Mouse (Mus musculus) lung, adult 18-20 months (tissue): ENCODE data around the gene Coa5.
A peak's percentile ranks its signal among the peaks of the same experiment; 100 is the strongest.

ENCODE experiments used
- DNase-seq, 2 experiments: peaks; one replicate each; pipeline ENCODE4 v3.0.0; 2022; ENCODE audit warnings: mixed read lengths in 2 of 2

Gene Coa5

DNA sequence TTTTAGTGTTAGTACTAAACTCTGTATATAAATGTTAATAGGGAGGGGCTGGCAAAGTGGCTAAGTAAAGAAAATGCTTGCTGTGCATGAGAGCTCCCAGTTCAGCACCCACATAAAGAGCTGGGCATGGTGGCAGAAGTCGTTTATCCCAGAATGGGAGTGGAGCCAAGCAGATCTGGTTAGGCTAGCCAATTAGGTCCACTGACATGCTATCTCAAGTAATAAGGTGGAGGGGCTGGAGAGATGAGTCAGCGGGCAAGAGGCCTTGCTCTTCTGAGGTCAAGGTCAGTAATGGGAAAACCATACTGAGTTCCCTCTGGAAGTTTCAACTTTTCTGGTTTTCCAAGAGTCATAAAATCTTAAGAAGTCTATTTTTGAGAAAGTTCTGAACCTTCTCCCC lies 992 bp downstream of the Coa5 start:
- no peak for DNase-seq

DNA sequence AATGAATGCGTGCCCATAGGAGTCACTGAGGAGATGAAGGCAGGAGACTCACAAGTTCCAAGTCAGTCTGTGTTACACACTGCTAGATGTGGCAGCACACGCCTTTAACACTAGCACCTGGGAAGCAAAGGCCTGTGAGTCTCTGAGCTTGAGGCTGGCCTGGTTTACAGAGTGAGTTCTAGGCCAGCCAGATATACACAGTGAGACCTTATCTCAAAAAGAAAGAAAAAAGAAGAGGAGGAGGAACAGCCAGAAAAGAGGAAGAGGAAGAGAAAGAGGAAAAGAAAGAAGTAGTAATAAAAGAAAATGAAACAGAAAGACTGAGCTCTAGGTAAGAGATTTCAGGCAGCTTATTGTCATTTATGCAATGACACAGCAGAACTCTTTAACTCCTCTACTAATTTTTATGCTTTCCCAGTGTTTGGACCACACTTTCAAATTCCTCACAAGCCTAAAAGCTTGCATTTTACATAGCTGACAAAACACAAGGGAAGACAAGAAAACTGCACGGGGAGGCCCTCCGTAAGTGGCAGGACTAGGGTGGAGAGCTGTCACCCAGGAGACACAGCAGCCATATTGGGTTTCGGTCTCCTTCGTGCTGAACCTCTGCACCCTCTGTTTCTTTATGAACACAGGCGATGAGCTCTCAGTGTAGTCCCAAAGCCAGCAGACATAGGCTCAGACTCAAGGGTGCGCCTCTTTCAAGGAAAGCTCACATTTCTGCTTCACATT lies 2.6 kb downstream of the Coa5 start:
- DNase-seq, result no peak

DNA sequence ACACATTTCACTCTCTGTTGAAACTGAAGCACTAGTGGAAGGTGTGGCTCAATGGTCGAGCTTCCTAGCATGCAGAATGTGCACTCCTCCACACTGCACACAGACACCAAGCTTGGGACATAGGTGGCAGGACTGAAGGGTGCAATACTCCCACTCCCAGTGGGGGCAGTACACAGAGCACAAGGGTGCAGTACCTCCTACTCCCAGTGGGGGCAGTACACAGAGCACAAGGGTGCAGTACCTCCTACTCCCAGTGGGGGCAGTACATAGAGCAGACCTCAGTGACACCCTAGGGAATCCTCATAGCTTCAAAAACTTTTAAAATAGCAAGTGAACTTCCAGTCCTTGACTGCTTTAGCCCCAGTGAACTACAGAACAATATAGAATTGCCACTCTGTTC lies 10.5 kb downstream of the Coa5 start:
- DNase-seq, result peak; percentile 28 to 44

DNA sequence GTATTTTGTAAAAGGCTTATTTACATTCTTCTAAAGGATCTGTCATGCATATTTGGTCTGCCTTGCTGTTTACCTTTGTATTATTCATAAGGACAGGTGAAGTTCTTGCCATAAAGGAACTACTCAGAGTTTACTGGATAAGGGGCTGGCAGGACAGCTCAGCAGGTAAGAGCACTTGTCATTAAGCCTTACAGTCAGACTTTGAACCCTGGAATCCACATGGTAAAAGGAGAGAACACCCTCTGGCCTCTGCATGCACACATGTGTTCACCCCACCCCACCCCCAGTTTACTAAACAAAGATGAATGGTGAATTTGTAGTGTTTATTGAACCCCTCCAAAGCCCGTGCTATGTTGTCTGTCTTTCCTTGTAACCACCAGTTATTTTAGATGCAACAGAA lies 14.5 kb downstream of the Coa5 start:
- no peak for DNase-seq

DNA sequence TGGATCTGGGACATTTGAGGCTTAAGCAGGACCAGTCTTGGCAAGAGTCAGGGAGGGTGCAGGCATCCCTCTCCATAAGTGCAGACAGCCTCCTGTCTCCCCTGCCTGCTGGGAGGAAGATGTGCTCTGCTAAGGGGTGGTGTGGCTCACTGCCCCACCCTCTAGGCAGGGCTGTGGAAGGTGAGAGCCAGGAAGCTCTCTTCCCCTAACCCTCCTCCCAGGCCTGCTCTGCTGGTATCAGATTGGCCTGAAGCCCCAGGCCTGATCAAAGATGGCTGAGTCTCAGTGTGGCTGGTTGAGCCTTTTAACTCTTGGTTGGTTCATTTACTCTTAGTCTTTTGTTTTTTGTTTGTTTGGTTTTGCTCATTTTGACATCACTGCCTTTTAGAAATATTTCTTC lies 20.3 kb downstream of the Coa5 start:
- no peak for DNase-seq

DNA sequence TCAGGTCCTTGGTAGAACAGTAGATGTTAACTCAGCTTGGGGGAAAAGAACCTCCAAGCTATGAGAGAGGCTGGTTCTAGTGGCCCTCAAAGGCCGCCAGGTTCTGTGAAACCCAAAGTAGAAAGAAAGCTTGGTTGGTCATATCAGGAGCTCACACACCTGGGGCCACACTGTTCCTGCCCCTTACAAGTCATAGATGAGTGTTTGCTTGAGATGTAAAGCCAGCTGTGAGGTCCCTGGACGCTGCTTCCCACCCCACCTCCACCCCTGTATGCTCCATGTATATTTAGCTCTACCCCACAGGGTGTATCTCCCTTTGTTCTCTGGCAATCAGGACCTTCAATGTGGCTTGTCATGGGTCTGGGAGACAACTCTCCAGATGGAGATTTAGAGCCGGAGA lies 21.2 kb downstream of the Coa5 start:
- DNase-seq, result no peak

DNA sequence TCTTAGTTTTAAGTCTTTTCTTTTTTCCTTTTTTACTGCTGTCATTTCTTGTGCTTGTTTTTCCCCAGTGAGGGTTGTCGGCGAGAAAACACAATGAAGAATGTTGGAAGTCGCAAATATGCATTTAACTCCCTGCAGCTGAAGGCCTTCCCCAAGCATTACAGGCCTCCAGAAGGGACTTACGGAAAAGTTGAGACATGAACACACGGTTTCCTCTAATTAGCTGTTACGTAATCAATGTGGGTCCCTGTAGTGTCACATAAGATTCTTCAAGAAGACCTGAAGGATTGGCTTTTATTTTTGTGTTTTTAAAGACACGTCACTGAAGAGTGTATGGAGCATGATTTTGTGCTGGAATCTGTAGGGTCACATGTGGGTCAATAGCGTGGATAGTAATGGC lies 21.8 kb downstream of the Coa5 start:
- no peak for DNase-seq

DNA sequence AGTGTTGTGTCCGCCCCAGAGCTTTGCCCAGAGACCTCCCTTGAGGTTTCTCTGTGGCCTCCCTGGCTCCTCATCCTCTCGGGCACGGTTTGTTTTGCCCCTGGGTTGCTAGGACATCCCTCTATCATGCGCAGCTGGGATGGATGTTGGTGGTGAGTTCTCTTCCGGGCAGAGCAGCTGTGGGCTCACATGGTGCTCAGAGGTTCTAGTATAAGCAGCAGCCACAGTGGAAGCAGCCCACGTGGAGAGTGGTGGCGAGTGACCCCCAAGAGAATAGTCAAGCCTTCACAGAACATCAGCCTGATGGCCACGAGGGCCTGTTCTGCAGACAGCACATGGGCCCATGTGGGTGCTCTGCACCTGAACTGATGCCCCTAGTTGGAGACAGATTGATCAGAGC lies 22.7 kb downstream of the Coa5 start:
- DNase-seq, result no peak

DNA sequence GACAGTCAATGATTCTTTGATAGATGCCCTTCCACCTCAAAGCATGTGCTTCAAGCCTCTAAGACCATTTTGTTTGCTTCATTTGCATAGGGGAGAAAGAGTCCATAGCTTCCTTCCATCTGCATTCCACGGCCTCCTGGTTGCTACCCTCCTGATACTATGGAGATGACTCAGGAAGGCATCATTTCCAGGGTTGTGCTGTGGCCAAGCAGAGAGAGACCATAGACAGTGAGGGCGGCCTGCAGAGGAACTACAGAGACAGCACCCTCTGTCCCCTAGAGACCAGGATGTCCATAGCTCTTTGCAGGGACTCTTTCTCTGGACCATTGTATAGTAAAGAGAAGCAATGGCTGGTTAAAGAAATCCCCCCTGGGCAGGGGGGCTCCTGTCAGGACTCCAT lies 24.8 kb downstream of the Coa5 start:
- no peak for DNase-seq

DNA sequence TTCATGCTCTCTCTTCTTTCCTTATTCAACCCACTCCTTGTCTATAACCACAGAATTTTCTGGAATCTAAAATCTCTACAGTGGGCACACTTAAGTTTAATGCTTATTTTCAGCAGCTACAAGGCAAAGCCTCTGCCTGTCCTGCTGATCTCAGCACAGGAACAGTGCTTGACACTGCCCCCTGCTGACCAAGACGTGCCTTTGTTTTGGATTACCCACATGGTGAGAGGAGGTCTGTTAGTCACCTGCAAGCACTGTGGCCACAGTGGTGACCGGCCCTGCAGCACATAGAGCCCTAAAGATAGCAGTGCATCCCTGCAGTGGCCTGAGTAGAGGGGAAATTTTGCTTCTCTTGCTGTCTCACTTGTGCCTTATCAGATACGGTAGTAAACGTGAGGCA lies 28.2 kb downstream of the Coa5 start:
- peak; percentile 37 to 58 for DNase-seq

DNA sequence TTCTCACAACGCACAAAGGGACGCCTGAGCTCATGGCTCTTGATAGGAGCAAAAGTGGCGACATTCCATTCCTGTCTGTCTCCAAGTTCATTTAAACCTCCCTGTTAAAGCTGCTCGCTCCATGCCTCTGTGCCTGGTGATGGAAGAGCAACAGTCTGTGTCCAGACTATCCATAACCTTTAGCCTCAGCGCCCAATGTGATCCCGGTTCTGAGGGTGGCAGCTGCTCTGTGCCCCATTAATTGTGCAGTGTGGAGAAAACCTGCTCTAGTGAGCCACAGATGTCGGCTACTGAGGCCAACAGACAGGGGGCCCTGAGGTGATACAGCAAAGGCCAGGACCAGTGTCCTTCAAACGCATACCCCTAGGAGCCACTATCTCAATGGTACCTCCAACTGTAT lies 30.2 kb downstream of the Coa5 start:
- DNase-seq, result no peak

DNA sequence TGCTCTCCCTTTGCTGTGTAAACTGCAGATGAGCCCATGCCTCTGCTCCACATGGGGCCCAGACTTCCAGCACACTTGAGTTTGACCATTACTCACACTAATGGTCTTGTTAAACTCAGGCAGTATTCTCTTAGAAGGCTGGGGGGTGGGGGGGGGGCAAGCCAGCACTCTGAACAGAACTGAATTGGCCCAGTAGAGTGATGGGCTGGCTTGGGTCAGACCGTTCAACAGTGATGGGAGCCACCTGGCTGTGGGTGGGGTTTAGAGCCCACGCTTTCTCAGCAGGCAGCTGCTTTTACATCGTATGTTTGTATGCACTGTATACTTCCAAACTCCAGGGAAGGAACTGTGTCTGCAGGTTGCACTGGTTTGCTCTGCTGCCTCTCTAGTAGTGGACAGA lies 30.9 kb downstream of the Coa5 start:
- no peak for DNase-seq

DNA sequence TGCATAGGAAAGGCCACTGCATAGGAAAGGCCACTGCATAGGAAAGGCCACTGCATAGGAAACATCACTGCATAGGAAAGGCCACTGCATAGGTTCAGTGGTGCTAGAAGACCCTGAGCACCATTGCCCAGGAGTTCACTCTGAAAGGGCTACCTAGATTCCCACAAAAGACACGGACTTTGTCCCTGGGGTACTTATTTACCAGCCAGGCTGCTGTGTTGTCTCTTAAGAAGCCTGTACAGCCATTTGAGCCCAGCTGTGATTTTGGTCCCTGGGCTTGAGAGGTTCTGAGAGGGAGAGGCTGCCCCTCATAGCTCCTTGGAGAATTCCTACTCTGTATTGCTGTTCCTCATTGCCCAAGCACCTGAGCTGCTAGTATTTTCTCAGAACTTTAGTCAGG lies 33.4 kb downstream of the Coa5 start:
- no peak for DNase-seq

DNA sequence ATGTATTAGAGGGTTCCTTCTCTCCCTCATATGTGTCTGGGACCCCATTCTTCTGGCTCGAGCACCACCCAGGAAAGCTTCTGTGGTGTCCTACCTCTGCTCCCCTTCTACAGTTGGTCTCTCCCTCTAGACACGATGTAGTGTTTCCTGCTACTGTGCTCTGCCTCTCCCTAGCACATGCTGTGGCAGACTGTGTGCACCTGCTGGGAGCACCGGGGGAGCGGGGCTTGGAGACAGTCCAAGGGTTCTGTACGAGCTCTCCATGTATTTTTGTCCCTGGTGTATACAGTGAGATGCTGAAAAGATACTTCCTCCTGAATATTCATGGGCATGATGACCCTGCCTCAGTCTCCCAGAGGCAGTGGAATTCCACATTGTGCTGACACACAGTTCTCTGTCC lies 36.7 kb downstream of the Coa5 start:
- no peak for DNase-seq

DNA sequence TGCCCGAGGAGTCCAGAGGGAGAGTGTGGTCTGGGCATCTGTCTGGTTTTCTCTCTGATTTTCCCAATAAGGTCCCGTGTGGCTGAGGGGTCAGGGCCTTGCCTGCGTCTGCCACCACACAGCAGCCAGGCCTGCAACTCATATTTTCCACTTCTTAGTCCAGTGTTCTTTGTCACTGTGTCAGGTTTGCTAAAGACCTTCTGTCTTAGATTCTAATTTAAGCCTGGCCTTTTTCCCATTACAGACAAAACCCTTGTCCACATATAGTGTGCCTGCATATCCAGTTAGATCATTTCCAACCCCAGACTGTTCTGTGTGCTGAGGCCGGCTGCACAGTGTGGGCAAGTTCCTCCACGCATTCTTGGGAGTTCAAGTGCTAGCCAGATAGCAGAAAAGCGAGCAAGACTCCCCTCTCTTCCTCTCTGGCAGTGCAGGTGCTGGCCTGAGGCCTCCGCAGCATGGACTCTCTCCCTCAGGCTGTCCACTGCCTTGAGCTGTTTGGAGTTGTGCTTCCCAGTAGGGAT lies 43.4 kb downstream of the Coa5 start:
- DNase-seq, result no peak

DNA sequence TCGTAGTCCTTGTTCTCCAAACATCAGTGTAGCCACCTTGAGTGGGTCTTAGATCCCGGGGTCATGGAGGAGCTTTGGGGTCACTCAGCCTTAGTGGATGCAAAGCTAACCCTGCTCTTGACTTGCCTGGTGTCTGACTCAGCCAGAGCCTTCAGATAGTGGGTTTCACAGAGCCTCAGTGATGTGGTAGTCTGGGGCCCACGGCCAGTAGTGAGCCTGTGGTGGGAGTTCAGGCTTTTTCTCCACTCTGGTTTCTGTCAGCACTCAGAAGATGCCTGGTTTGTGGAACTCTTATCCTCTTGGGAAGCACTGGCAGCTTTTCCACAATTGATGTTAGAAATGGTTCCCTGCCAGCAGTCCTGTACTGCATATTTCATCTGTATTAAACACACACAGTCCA lies 45.6 kb downstream of the Coa5 start:
- no peak for DNase-seq

DNA sequence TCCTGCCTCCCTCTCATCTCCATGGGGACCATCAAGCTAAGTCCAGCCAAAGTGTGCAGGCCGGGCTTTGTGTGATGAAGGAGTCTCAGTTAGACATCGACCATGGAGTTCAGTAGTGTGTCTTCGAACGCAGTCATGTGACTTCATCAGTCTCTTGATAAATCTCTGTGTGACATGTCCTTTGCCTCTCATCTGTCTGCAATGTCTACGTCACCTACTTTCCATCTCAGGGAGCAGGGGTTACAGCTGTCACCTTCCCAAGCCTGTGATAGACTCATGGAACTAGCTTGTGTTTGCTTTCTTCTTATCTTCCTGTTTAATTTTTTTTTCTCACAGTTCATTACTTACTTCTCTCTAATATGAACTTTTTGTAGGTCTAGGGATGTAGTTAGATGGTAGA lies 49.0 kb downstream of the Coa5 start:
- no peak for DNase-seq

DNA sequence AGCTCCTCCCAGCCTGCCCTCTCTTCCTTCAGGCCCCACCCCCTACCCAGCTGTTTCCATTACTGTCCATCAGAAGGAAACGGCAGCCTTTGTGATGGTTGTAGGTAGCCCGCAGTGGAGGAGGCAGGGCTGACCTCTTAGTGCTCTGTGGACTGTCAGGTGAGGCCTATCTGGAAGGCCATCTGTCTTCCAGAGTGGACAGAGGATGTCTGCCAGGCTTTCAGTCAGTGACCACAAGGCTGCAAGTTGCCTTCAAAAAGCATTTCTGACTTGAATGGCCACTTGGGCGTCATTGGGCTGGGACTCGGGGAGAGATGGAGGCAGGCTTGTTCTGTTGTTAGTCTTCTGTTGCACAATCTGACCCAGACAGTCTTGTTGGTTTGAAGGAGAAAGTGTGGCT lies 50.4 kb downstream of the Coa5 start:
- DNase-seq, result no peak

DNA sequence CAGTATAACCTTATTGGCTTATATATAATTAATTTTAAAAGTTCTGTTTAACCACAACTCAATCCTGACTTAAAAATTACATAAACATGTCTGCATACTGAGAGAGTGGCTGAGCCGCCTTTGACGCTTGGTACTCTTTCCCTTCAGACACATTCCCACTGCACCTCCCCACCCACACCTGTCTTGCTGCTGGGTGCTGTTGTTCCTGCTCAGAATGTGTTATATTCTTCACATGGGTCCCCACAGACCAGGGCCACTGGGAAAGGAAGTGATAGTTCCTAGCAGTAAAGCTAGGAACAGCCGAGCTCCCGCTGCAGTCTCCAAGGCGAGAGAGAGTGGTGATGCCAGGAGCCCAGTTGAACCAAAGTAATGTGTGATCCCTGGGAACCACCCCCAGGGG lies 51.8 kb downstream of the Coa5 start:
- DNase-seq, result no peak

DNA sequence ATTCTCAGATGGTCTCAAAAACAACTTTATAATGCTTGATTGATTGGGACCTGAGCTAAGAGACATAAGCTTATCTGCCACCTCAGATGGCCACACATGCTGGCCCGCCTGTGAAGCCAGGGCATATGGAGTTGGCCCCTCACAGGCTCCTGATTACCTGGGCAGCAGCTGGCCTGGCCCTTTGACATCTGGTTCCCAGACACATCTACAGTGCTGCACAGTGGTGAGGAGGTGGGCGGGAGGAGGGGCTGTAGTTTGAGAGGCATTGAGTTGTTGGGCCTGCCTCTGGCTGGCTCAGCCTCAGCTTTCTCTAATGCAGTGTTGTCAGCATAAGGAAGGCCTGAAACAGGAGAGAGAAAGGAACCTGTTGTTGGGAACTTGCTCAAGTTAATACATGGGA lies 53.2 kb downstream of the Coa5 start:
- no peak for DNase-seq

DNA sequence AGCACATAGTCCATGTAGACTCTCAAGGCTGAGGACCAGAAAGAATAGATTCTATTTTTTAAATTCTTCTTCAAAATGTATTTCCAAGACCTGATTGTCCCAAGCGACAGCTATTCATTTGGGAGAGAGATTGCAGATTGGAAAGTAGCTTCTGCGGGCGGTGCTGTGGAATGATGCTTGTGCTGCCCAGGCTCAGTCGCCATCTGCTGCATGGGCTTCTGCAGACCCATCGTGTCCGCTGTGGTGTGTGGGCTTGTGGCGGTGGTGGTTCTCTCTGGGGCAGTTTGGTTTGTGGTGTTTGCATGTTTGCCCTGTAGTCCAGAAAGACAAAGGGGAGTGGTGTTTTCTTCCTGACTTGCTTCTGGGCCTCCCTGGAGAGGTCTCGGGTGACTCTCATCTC lies 53.7 kb downstream of the Coa5 start:
- DNase-seq, result no peak

DNA sequence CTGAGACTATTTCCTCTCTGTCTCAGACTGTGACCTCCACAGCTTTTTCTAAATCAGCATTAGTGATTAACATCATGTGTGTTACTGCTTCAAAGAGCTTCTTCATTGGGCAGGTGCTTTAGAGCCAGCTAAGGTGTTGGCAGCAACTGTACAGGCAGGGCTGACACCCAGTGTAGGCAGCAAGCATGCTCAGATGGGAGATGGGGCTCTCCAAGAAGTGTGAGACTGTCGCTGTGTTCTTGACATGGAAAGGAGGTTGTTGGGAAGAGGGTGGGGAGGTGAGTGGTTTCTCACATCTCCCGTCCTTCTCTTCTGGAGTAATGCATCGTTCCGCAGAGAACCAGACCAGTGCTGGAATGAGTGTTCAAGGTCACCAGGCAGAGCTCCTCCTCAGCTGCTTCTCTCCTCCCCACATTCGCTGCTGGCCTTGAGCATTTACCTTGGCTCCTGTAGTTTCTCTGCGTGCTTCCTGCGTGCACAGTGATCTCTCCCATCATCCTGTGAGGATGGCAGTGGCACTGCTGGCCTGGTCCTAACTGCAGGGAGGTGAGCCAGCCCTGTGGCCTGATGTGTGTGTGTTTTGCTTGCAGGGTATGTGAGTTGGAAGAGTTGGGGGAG lies 61.0 kb downstream of the Coa5 start:
- no peak for DNase-seq

DNA sequence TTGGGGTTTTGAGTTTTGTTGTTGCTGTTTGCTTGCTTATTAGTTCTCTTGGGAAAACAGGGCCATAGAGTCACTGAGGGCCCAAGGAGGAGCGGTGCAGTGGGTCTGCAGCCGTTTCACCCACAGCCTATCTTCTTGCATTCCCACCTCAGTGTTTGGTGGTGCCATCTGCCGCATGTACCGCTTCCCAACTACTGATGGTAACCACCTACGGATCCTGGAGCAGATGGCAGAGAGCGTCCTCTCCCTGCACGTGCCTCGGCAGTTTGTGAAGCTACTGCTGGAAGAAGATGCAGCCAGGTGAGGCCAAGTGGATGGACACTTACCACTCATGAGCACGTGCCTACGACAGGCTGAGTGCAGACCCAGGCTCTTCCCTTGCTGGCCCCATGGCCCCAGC lies 61.8 kb downstream of the Coa5 start:
- DNase-seq, result no peak
